Mouse (Mus musculus): ENCODE data around the gene Ms4a18.
"Not testable (repeated sequence)": the region's sequence is repeated elsewhere in the genome, so short reads cannot be mapped to it uniquely, and the experiment has no call there.

Ms4a18 gene

DNA sequence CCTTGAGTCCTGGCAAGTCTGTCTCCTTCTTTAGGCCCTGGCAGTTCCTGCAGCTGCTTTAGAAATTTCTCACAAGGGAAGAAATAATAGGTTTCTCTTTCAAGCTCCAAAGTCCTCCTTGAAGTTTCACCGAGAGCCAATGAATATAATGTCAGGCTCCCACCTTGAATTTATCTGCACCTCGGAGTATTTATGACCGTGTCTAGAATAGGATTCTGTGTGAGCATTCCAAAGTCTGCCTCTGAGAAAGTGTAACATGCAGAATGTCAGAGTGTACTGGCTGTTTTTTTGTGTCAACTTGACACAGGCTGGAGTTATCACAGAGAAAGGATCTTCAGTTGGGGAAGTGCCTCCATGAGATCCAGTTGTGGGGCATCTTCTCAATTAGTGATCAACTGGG is at the start of gene Ms4a18:
TSS of gene Ms4a18 (minus strand) at position 141 of the 400 bp plus-strand sequence.
- DNase-seq: no peak

DNA sequence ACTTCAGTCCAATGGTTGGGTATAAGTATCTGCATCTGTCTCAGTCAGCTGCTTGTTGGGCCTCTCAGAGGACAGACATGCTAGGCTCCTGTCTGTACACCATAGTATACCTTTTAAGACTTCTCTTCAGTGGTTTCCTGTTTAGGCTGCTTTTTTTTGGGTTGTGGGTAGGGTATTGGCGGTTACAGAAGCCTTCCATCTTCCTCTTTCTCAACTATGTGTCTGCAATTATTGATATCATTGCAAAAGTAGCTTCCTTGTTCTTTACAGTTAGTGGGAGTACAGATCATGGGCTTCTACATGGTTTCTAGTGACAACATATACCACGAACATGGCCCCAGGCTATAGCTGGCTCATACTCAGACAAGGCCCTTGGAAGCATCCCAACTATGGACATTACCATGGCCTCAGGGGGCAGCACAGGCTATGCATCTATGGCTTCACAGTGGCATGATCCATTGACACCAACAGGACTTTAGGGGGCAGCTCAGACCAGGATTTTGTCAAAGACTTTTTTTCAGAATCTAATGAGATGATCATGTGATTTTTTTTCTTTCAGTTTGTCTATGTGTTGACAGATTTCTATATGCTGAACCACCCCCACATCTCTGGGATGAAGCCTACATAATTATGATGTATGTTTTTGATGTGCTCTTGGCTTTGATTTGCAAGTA is 47.5 kb upstream of the Ms4a18 start:
- DNase-seq: no peak

DNA sequence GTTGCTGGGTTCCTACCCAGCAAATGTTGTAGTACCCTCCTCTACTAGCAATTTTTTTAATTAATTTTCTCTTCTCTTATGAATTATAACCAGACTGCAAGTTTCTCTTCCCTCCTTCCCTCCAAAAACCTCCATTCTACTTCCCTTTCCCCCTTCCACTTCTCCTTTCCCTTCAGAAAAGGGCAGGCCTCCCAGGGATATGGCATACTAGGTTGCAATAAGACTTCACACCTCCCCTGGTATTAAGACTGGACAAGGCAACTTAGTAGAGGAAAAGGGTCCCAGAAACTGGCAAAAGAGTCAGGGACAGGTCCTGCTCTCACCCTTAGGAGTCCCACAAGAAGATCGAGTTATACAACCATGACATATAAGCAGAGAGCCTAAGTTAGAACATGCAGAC is 43.1 kb upstream of the Ms4a18 start:
- DNase-seq: no peak

DNA sequence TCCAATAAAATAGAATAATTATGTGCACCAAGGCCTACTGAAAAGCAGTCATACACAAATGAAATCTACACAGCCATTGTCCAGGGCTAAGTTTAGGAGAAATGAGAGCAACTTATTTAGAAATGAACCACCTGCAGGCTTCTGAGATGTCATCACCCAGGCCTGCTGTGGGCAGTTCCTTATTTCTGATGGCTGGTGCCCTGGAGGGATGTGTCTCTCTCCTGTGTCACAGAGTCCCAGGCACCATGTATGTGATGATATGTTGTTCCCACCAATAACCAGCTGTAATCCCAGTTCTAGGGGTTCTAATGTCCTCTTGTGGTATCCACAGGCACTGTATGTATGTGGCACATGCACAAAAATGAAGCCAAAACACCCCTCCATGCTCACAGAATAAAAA is 42.1 kb upstream of the Ms4a18 start:
- DNase-seq: no peak

DNA sequence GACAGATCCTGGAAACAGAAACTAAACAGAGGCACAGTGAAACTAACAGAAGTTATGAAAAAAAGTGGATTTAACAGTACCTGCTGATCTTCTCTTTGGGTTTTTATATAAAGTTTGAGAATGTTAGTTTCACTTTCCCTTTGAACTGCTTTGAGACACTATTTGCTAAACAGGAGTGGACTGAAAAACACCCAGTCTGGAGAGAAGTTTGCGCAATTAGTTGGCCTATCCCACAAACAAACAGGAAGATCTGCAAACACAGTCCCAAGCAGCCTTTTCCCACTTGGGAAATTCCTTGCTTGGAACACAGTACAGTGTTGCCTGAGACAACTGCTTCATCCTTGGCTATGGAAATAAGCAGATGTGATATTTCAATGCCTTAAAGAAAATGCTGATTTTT is 37.9 kb upstream of the Ms4a18 start:
- not testable (repeated sequence) for DNase-seq

DNA sequence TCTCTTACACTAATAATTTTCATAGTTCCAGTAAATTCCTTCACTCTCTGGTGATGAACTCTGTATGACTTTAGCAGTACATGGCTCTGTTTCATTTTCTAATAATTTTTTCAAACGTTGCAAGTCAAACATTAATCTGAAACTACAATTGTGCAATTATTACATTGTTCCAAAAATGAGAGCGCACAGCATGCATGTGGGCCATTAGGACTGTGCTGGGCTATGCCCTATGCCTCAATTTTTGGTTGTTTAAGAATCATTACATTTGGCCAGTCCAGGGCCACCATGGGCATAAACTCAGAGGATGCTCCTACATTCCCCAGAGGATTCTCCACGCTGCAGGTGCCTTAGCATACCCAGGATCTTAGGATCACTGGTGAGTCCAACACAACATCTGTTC is 35.4 kb upstream of the Ms4a18 start:
- no peak for DNase-seq

DNA sequence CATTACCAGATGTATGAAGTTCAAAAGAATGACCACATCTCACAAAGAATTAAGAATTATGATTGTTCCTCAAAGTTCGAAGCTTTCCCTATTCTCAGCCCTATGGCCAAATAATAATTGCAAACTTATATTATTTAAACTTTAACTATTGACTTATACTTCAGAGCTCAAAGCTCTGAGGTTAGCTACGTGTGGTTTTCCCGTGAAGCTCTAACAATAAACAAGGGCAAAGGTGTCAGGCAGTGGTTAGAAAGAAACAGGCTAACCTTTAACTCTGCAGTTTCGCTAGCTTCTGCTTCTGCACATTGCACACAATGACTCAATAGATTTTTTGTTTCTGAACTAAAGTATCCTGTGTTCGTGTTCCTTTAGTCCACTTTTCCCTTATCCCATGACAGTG is 35.0 kb upstream of the Ms4a18 start:
- DNase-seq: no peak

DNA sequence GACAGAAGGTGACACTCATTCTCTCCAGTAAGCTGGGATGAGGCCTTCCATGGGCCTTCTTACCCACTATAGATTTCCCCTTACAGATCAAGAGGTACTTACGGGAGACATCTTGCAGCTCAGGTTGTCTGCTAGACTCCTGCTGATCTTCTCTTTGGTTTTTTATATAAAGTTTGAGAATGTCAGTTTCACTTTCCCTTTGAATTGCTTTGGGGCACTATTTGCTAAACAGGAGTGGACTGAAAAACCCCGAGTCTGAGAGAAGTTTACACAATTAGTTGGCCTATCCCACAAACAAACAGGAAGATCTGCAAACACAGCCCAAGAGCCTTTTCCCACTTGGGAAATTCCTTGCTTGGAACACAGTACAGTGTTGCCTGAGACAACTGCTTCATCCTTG is 32.5 kb upstream of the Ms4a18 start:
- no peak for DNase-seq

DNA sequence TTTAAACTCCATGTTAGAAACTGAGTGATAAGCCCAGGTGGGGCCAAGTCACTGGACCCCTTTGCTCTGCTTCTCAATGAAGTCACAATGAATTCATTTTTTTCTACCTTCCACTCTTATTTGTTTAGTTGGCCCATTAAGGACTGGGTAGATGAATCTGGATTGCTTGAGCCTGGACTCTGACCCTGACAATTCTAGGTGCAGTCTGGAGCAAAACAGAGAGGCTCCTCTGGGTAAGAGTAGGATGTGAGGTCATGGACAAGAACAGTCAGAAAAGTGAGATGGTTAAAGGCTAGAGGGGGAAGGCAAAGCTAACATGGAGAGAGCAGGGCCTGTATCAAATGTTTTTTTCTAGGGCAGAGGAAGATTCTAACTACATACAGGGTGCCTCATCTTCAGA is 31.6 kb upstream of the Ms4a18 start:
- no peak for DNase-seq

DNA sequence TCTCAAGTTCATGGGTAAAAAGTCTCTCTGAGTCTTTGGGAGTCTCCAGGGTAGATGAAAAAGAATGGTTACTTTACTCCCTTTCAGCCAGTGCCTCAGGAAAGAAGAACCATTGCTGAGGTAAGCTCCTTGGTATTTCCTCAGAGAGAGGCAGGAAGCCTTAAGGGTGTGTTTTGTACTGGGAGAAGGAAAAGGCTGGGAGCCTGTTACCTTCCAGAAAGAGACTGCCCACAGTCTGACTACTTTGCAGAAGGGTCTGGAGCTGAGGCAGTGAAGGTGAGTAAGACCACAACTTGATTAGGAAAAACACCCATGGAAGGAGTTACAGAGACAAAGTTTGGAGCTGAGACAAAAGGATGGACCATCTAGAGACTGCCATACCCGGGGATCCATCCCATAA is 30.7 kb upstream of the Ms4a18 start:
- DNase-seq: no peak

DNA sequence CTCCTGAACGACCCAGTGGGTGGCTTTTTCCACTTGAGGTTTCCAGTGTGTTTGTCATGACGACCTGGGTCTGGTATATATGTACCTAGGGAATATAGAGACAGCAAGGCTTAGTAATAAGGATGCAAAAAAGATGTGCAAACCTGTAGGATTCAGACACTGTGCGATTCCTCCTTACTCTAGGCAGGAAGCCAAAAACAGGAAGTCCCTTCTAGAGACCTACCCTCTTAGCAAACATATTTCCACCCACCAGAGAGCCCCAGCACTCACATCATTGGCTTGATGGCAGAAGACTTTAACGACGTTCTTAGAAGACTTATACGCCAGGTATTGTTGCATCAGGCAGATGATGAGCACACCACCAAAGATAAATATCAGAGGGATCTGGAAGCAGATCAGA is 30.2 kb upstream of the Ms4a18 start:
- no peak for DNase-seq

DNA sequence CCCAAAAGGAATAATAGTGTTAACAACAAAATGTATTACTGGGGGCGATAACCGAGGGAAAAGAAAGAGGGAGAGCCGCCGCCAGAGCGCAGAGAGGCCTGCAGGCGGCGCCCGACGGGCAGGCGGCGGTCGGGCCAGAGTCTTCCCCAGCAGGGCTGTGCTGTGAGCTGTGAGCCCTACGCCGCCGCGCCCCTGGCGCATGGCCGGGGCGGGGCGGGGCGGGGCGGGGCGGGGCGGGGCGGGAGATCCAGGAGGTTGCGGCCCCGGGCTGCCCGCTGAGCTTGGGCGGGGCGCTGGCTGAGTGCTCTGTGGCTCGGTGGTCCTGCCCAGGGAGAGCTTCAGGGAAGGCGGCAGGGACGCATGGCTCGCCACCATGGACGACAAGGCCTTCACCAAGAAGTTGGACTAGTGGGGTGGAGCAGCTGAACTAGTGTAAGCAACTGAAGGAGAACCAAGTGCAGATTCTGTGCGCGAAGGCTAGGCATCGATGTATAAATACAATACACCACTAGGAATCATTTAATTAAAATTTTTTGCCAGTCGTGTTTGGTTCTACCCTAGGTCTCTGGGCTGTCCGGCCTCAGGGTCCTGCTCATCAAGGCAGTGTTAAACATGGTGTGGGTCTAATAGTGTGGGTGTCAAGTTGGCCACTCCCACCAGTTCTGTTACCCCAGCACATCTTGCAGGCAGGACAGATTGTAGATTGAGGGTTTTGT is 27.3 kb upstream of the Ms4a18 start:
- peak; percentile 3 to 15 for DNase-seq

DNA sequence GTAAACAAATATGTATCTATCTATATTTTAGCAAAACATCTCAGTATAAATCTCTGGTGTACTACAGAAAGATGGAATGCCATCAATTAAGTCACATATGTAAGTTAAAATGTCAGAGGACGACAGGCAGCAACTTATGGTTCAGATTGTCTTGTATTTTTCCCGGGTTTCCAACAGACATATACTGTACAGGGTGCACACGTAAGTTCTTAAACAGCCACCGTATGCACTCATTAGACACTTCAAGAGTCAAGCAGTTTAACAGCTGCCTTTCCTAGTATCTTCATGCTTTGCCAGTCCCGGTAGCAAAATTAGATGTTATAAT is 26.8 kb upstream of the Ms4a18 start:
- no peak for DNase-seq

DNA sequence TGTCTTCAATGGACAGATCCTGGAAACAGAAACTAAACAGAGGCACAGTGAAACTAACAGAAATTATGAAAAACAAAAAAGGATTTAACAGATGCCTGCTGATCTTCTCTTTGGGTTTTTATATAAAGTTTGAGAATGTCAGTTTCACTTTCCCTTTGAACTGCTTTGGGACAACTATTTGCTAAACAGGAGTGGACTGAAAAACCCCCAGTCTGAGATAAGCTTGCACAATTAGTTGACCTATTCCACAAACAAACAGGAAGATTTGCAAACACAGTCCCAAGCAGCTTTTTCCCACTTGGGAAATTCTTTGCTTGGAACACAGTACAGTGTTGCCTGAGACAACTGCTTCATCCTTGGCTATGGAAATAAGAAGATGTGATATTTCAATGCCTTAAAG is 19.7 kb upstream of the Ms4a18 start:
- no peak for DNase-seq

DNA sequence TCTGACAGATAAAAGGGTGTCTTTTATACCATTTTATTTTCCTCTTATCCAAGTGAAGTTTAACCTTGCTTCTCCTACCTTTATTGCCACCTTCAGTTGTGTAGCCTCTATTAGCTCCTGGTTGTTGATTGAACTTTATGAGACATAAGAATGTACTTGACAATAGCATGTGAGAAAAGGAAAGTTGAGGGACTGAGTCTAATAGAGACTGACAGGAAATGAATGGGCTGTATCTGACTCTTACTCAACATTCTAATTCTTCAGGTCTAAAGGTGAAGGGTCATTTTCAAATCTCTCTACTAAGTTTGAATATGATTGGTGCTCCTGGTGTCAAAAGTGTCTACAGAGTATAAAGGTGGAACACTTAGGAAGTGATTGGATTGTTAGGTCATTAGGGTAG is 4.6 kb upstream of the Ms4a18 start:
- DNase-seq: no peak

DNA sequence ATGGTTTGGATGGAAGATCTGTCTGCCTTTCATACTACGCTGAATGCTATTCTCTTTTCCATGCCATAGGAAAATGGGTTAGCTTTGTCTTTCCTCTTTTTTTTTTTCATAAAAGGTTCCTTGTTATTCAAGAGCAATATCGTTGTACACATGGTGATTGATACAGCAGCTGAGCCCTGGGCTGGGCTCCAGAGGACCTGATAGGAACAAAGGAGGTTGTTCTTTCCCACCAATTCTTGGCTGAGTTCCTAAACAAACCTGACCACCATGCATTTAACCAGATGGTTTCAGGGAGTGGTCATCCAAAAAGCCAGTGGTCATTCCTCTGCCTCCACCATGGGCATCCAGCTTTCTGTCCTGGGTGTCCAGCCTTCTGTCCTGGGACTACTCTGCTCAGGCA is 580 bp downstream of the Ms4a18 start:
- DNase-seq: no peak

DNA sequence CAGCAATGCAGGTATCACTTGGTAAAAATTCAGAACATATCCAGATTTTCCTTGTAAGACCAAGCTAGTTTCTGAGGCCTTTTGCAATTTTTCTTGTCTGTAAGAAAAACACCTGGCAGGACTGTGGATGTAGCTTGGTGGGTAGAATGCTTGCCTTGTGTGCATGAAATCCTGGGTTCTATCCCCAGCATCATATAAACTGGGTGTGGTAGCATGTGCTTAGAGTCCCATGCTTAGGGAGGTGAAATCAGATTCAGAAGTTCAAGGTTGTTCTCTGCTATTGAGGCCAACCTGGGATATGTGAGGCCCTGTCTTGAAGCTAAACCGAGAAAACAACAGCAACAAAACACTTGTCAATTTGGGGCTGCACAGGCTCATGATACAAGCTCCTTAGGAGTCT is 1.8 kb downstream of the Ms4a18 start:
- no peak for DNase-seq

DNA sequence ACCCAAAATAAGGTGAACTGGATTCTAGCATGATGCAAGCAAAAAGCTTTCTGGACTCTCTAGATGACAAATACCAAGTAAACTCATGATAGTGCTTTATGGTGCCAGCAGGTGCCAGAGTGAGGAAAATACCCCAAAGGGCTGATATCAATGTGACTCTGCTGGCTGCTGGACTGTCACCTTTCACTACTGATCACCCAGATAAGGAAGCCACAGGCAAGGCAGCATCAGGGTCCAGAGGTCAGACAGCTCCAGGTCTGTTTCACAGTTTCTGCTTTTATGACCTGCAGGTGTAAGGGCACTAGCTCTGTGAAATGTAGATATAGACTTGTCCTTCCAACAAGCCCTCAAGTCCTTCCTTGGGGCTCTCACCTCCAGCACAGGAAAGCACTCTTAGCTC is 2.4 kb downstream of the Ms4a18 start:
- DNase-seq: no peak

DNA sequence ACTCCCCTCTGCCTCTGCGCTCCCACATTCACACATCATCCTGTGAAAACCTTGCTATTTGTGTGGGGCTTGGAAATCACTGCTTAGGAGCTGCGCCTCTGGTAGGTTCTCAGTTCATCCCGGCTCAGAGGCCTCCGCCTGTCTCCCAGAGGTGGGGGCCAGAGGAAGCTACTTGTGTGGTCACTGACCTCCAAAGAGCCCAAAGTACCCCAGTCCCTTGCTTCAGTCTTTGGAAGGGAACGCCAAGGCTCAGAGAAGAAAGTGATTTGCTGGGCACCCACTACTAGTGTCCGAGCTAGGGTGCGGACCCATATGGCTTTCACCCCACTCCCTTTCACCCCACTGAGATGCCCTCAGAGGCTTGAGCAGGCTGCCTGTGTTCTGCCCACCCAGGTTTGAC is 24.7 kb downstream of the Ms4a18 start, which contains the start of gene Ms4a15:
TSS of gene Ms4a15 (minus strand) at position 101 of the 400 bp plus-strand sequence.
- no peak for DNase-seq

DNA sequence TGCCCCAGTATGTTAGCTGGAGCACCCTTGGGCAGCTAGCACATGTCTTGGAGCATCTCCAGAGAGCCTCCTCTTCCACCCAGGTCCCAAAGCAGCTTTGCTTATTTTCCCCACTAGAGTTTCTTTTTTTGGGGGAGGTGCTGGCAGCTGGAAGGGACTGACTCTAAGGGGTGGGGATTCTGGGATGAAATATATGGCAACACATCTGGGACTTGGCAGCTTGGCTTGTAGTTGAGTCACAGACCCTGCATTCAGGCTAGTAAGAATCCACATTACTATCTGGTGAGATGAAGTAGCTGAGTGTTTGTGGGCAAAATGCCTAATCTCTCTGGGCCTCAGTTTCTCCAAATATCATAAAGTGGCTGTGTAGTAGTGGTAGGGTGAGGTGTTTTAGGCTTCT is 25.9 kb downstream of the Ms4a18 start:
- no peak for DNase-seq

DNA sequence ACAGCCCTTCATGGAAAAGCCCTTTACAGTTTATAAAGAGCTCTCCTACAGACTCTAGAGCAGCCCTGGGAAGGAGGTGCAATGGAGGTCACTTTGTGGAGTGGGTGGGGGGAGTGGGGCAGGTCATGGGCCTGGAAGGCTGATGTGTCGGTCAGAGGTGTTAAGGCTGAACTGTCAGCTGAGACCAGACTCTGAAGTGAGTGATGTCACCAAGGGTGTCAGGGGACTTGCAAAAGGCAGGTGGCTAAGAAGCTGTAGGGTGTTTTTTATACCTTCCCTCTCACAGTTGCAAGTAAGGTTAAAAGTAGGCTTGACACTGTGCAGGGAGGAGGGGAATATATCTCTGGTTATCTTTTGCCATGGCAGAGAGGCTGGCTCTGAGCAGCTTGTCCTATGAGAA is 27.1 kb downstream of the Ms4a18 start:
- DNase-seq: no peak

DNA sequence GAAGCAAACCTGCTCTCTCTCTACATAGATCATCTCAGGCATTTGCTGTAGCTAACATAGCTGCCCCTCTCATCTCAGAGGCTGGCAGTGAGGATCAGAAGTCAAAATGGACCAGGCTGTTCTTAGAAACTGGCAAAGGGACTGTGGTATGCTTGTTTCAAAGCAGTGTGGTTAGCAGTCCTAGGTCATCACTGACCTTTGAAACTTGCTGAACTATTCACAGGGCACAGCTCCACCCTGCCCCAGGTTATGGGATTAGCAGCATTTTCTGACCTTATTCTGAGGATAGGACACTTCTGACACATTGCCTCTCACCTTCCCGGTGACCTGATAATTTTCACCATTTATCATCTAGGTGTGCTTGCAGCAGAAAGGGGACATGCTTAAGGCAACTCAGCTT is 29.3 kb downstream of the Ms4a18 start:
- DNase-seq: no peak

DNA sequence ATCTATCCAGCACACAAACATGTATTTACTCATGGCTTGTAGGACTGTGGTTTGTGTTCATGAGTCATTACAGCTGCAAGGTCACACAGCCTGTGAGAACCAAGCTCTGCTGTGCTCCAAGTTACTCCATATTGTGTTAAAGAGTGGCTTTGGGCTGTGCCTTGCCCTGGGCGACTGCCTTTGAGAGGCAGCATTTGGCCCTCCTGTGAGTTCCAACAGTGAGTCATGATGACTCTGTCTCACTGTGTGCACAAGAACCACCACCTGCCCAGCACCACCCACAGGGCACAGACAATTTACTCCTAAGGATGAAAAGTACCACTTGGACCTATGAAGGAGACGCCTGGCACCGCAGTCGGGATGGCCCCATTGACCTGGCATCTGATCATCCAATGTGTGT is 31.9 kb downstream of the Ms4a18 start:
- no peak for DNase-seq

DNA sequence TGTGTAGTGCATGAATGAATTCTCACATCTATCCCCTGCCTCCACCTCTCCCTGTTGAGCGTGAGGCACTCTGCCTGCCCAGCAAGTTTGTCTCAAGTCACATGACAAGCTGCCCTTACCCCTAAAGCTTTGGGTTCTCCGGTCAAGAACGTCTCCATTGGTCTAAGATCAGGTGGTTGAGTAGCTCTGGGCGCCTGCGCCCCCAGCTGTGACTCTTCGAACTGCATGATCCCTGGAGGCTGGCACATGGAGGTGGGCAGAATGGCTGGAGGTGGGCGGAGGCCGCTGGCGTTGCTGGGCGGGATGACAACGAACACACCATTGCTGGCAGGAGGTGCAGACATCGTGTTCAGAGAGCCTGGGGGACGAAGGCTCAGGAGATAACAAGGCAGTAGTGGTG is 33.3 kb downstream of the Ms4a18 start:
- no peak for DNase-seq

DNA sequence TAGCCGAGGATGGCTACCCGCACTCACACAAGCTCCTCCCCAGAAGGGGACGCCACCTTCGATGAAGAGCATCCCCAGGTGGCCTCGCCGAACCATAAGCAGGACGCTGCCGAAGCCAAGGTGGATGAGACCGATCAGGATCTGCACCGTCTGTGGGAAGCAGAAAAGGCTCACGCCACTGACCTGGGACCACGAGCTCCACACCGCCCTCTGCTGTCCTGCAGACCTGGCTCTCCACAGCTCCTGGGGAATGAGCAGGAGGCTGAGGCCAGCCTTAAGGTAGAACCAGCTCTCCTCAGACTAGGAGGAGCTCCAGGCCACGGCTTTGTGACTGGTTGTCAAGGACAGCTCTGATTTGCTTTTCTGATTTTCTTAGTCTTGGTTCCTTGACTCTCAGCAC is 34.7 kb downstream of the Ms4a18 start:
- DNase-seq: peak; percentile 46 to 55
